Mouse (Mus musculus) c-Kit-positive CD71-negative TER-119-negative erythroid progenitor cells, embryonic 14.5 days (primary cell): ENCODE measurements at regions not wholly inside any gene's neighbourhood (a gene's known extent, or its start where the extent isn't known, plus 50 kb on each side); places are given as distances from the start of the nearest gene placed in this dataset.
A peak's percentile ranks its signal among the peaks of the same experiment; 100 is the strongest.

Source experiments
- DNase-seq: peaks from one replicate; pipeline ENCODE4 v3.0.0-alpha.2; 2013; ENCODE audit warnings: low read depth

DNA sequence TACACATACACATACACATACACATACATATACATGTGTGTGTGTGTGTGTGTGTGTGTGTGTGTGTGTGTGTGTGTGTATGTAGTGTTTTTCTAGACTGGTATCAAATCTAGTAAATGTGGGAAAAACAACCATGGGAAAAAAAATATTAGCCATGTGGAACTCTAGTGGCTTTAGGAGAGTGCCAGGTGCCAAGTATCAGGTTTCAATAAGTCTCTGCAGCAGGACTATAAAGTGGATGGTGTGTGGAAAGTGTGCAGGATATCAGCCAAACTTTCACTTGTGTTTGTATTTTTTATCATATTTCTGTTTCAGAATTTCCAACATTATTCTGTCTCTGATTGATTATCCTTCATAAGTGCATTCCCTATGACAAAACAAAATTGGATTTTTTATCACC lies 653.3 kb upstream of the Fam98a start:
- DNase-seq, result no peak

DNA sequence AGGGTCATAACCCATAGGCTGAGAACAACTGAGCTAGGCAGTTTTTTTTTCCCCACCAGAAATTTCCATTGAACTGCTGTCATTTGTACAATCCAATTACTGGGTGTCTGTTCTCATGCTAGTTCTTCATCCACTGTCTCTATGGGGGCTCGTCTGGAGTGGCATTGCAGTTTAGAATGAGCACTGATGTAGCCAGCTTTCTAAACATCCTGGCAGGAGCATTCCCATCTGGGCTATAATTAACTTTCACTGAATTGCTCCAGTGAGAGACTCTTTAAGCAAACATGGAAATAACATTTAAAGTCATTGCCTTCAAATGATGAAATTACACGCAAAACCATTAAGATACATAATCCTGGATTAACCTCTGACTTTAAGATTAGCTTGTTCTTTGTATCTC lies 633.1 kb upstream of the Fam98a start:
- no peak for DNase-seq

DNA sequence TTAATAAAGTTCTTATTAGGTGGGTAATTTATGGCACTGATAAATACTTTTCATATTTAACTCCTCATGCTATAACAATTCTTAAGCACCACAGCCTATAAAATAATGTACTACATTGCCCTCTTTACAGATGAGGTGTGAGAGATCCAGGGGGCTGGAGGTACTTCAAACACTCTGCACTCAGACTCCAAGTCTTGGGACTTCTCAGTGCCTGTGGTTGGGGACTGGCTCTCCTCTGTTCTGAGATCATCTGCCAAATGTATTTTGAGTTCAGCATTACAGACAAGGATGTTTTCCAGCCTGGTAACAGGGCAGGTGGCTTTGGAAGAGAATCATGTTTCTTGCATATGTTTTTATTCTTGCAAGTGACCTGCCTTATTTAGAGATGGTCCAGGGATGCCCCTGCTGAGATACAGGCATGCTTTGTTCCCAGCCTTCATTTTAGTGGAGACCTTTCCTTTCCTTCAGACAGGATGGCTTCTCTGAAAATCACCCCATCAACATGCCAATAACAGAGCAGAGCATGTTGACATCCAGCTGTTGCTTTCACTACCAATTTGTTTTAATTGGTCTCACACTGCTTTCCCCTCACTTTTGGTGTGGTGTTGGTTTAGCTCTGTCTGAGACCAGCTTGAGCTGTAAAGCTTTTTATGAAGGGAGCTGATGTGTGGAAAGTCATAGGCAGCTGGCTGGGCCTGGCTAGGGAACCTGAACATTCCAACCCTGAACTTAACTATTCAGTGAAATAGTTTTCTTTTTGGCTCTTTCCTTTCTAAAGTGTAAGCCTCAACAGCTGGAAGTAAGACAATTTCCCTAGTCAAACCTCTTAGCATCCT lies 585.1 kb upstream of the Fam98a start:
- DNase-seq, result no peak

DNA sequence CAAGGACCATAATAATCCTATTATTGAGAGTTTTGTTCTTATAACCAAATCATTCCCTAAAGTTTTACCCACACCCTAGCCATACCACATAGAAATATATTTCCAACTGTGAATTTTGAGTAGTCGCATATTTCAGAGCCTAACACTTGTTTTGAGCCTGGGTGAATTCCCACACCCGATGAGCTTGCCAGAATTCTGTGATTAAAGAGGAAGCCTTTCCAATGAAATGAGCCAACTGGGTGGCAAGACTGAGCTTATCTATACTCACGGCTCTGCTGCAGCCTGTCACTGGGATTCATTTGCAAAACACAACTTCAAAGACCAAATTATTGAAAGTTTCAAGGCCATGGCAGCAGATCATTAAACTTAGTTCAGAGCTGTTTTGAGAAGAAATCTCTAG lies 582.3 kb upstream of the Fam98a start:
- no peak for DNase-seq

DNA sequence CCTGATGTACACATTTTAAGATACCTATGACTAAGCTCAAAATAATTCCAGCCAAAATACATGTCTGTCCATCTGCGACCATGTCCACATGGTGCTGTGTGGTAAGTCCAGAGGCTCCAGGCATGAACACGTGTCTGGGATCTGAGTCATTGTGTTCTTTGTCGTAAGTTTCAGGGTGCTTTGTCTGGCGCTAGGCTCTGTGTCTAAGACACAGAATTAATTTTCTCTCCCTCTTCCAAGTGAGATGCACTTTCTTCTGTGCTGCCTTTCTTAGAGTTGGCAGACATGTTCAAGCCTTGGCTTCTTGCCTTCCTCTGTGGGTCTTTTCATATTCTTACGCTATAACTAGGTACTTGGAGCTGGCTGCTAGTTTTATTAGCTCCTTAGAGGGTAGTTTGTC lies 573.5 kb upstream of the Fam98a start:
- DNase-seq, result no peak

DNA sequence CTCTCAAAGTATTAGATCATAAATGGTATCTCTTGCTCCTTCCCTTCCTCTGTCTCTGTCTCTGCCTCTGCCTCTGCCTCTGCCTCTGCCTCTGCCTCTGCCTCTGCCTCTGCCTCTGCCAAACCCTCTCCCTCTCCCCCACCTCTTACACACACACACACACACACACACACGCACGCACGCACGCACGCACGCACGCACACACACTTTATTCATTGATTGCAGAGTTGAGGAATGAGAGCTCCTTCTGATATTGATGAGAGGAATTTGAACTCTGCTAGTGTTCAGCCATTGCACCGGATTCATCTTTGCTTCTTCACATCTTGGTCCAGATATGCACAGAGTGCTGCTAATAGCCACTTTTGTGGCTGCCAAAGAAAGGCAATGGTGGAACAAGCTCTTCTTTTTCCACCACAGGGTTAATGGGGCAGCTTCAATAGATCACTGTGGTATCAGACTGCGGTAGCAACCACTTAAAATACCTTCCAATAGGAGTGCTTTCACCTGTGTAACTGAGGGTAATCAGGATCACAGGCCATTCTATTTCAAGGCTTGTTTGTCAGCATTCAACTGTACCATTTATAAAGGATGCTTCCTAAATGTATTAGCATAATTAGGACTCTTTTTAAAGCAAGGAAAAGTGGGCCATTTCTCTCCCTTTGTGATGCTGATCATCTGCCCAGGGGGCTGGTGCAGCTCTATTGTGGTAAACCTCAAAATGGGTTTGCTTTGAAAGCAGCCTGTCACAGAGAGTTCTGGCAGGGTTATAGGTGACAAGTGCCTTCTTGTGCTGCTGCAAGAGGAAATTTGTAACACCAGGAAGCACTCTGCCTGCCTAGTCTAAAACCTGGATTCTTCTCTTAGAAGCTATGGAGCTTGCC lies 559.8 kb upstream of the Fam98a start:
- no peak for DNase-seq

DNA sequence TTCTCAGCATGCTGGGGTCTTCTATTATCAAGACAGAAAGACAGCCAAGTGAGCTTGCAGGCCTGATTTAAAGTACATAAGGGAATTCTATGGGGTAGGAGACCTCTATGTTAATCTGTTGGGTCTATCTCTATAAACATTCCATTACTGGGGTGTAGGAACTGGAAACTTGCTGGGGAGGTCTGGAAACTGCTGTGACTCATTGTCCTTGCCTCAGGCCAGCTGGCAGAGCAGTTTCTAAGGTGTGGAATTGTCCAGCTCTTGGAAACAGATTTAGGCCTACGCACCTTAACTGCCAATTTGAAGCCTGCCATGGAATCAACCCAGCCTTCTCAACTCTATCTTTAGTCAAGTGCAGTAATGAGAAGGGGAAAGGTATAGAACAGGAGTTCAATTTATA lies 559.1 kb upstream of the Fam98a start:
- no peak for DNase-seq

DNA sequence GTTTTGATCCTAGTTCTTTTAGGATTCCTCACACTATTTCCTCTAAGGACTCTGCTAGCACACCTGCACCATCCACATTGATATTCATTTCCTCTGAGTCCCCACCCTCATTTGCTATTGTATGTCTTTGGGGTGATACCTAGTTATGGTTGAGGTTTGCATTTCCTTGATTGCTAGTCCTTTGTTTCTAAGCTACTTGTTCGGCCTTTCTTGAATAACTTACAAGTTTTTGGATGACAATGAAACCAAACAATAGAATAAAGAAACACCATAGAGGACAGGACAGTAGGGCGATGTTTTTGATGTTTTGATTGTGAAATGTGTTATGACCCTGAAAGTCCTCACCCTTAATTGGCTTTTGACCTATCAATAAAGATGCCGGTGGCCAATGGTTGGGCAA lies 531.8 kb upstream of the Fam98a start:
- DNase-seq, result no peak

DNA sequence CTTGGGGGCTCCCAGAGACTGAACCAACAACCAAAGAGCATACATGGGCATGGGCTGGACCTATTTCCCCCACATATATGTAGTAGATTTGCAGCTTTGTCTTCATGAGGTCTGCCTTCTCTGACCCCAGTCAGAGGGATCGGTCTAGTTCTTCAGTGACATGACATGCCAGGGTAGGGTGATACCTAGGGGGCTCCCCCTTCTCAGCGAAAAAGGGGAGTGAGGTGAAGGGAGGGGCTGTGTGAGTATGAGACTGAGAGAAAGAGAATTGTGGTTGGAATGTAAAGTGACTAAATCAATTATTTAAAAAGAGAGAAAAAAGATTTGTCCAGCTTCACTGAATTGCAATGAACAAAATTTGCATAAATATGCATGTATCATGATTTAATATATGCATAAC lies 530.0 kb upstream of the Fam98a start:
- no peak for DNase-seq

DNA sequence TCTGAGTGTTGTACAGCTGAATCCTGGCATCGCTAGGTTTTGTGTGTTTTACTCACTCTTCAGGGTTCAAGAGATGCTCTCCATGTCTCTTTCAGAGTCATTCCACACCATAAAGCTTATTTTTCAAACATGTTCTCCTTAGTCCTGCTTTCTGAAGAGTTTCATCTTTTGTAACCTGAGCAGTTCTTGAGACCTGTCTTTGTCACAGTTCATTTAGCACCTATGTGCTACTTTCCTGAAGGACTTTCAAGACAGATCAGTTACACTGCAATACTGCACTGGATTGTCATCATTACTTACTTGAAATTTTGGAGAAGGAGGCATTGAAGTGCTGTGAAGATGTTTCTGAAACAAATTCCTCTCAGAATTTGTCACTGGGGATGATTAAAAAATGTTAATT lies 494.7 kb upstream of the Fam98a start:
- DNase-seq, result no peak

DNA sequence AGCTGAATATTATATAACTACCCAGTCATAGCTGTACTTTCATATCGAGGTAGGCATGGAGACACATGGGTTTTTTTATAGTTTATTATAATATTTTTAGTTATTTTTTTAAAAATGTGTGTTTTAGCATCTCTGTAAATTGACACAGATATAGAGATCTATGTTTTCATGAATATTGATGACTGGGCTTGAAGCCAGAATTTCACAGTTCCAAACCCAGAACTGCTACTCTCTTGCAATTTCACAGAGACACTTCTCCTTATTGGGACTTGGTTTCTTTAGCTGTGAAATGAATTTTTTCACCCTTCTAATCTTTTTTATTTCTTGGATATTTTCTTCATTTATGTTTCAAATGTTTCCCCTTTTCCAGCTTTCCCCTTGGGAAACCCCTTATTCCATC lies 481.0 kb upstream of the Fam98a start:
- no peak for DNase-seq

DNA sequence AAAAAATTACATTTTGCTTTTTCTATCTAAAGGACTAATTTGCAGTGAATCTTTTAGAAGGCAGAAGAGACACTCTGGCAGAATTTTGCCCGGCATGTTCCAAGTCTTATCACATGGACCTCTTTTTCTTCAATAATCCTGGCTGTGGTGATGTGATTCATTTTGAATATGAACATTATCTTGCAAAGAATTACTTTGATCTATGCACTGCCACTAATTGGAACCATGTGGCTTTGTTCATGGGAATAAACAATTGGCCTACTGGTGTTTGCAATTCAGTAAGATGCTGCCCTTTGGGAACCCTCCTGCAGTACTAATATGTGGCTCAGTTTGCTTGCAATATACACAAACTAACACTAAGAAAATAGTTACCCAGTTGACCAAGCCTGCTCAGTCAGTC lies 456.3 kb upstream of the Fam98a start:
- no peak for DNase-seq

DNA sequence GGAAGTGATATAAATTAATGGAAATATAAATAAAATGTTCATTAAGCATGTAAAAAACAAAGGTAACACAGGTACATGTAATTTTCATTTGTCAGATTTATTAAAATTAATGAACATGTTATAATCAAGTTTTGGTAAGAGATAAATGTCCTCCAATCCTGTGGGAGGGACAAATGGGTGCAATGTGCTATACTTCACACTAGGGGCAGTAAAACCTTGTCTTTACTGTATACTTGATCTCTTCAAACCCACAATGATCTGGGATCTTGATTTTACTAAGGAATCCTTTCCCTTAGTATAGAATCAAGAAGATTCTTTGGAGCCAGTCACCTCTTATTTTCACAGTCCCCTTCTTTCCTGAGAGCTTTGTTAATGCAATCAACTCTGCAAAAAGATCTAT lies 451.1 kb upstream of the Fam98a start:
- no peak for DNase-seq

DNA sequence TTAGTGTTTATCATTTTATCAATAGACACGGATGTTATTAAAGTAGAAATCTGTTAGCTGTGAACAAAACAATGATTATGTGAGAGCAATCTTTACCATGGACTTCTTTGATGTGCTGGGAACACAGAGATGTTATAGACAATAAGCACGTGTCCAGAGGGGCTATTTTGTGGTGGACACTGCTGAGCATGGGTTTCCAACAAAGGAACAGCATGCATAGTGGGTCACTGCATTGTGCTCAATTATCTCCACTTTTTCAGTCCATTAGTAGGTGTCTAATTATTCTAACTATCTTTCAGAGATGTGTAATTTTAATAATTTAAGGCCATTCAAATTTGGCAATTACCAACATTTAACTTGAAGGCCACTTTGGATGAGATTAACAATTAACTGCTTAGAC lies 409.6 kb upstream of the Fam98a start:
- no peak for DNase-seq

DNA sequence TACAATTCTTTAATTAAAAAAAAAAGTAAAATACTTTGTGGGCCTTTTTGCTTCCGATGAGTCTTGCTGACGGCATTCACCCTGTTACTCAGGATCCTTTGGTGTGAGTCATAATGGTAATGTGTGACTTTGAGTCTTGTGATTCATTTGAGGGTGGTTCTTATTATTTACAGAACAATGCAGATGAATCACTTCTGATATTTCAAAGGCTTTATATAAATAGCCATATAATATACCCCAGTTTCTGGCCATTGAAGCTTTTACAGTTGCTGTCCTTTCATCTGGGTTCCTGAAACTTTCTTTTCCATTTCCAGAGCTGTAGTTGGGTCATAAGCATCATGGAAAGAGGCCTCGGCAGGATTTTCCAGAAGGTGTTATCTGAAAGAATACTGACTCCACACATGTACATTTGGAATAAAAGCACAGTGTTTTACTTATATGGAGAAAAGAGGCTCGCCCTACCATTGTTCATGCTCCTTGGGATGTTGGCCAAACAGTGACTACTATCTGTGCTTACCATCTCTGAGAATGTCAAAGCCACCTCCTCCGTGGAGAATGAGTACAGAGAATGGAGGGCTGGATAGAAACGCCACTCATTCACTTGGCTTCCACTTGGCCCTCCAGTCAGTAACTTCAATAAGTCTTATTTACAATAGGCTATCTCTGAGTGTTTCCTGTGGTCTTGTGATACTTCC lies 385.1 kb upstream of the Fam98a start:
- DNase-seq, result no peak

DNA sequence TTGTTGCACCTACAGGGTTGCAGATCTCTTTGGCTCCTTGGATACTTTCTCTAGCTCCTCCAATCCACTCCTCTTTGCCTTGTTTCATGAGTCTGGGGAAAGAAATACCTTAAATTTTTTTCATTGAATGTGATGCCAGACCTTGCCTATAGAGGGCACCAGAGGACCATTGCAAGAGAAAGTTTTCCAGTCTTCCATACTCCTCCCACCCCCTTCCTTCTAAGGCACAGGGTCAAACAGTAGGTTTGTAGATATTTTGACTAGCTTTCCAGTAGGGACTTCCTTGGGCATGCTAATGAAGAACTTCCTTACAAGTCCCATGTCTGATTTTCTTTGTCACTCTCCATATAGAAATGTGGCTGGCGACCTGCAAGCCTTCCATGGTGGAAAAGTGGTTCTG lies 379.3 kb upstream of the Fam98a start:
- peak; percentile 4 for DNase-seq

DNA sequence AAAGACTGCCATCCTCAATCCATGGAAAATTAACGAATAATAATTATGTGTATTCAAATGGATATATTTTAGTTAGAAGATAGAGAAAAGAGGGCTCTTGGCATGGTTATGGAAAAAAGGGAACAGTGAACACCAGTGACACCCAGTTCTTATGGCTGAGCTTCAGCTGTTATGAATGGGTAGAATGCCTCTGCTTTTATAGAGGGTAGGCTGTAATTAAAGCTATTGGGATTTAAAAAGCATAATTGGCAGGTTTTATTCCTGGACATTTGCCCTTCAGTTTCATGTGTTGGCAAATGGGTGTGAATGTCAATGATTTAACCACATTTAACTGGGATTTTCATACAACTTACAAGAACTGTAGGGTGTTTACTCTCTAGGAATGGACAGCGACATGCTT lies 368.5 kb upstream of the Fam98a start:
- no peak for DNase-seq

DNA sequence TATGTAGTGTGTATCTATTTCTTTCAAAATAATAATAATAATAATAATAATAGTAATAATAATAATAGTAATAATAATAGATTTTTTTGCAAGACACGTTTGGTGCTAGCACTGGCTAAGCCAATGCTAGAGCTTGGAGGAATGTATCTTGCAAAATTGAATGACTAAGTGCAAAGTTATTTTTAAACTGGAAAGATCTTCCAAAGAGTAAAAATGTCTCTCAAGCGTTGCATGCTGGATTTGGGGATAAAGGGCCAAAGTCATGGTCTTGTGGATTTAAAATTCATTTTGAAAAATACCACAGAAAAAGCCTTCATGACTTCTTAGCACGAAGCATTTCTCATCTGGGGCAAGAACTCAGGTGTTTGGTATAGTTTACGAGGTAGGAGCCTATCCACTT lies 365.3 kb upstream of the Fam98a start:
- DNase-seq, result no peak

DNA sequence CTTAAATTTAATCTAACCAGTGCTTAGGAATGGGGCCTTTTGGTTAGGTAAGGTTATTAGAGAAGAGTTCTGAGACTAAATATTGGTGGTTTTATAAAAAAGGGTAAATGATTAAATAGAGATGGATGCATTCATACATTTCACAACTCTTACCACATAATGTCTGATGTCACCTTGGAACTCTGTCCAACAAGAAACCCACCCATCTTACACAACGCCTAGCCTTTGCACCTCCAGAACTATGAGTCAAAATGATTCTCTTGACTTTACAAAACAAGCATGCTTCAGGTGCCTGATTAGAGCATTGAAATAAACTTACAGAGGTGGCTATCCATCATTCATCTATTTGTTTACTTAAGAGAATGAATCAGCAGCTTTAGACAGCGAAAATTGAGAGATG lies 364.8 kb upstream of the Fam98a start:
- no peak for DNase-seq

DNA sequence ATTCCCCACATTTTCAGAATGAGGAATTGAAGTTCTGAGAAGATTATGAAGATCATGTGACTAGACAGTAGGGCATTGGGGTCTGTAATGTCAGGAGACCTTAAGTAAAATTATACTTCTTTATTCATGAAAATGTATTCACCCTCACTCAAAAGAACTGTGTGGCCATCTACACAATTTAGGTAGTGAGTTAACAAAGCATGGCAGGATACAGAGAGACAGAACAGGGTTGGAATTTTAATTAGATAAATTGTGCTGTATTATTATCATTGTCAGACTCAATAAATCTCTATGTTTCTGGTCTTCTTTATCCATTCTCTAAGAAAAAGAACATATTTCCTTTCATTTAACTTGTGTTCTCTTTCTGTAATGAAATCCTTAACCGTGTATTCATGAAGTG lies 363.5 kb upstream of the Fam98a start:
- DNase-seq, result no peak

DNA sequence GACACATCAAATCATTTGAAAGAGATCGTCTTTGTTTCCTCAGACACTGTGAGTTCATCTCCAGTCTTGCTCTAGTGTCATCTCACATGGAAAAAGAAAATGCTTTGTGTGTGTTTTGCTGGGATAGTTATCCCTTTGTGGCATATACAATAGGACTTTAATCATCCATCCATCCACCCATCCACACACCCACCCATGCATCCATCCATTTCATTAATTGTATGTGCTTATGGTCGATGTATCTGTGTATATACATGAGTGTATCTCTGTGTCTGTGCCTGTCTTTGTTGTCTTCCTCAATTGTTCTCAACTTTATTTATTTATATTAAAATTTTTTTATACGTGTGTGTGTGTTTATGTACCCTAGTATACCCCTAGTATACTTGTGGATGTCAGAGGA lies 355.3 kb upstream of the Fam98a start:
- DNase-seq, result no peak

DNA sequence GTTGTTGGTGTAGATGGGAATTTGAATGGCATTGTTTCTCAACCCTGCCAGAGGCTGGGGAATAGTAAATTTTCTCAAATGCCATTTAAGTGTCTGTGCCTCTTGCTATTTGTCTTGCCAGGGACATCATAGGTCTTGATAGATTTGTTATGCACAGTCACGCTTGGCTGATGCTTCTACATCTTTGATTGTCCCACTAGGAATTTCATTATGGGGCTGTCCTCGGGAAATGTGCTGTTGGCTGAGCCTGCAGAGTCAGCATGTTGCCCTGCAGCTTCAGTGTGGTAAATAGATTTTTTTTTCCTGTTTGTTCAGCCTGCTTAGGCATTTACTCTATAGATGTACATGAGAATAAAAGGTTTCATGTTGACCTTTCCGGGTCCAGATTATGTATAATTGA lies 354.9 kb upstream of the Fam98a start:
- DNase-seq, result no peak

DNA sequence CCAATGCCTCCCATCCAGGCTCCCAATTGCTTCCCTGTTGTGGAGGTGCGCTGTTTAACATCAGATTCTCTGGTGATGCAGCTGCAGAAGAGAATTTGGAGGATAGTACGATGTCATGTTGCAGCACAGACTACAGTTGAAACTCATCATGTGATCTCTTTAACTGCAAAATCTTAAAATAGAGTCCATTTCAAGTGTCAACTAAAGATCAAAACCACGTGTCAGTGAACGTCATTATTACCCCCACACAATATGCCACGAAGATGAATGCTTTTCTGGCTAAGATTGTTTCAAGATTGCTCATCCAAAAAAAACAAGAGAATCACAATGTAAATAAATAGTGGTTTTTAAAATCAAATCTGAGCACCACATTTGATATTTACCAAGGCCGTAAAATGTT lies 343.7 kb upstream of the Fam98a start:
- no peak for DNase-seq
